Mouse (Mus musculus) CH12.LX (cell line): ENCODE results near the gene Tcam1. TPM values are rescaled to one million over a fixed set of nuclear protein-coding genes. Genes with fewer than 3 reads are reported as not detected.

Source experiments
- DNase-seq: peaks from one replicate; pipeline ENCODE4 v3.0.0-alpha.2; 2013; ENCODE audit errors: extremely low read depth
- H3K27ac ChIP-seq: 2 replicates; pipeline ENCODE4 v1.5.1; 2012; ENCODE audit warnings: low read depth, mild to moderate bottlenecking, control low read depth, moderate library complexity; ENCODE audit not compliant: insufficient read depth
- H3K27me3 ChIP-seq: replicated peaks from 2 replicates; pipeline ENCODE3; 2012; ENCODE audit warnings: inconsistent platforms
- H3K36me3 ChIP-seq, 2 experiments: replicated peaks in 1 of 2; 2 replicates each; pipeline versions ENCODE3 to v1.6.1; 2012; ENCODE audit warnings: inconsistent platforms in 1 of 2, low read length in 1 of 2, mild to moderate bottlenecking in 1 of 2, mixed read lengths in 1 of 2, moderate library complexity in 1 of 2; ENCODE audit not compliant: control insufficient read depth in 1 of 2, insufficient read depth in 1 of 2
- H3K4me1 ChIP-seq, 2 experiments: 2 replicates each; pipeline ENCODE4 v1.6.1; 2012; ENCODE audit warnings: inconsistent platforms in 1 of 2, moderate library complexity in 1 of 2; ENCODE audit not compliant: insufficient read depth in 2 of 2, control insufficient read depth in 1 of 2
- H3K4me2 ChIP-seq: 2 replicates; pipeline ENCODE4 v1.6.1; 2012; ENCODE audit warnings: low read depth, mild to moderate bottlenecking, control low read depth; ENCODE audit not compliant: poor library complexity, insufficient read depth, severe bottlenecking
- H3K4me3 ChIP-seq, 3 experiments: fragments of 150-350 bp in 1 of 3; sonication (generic) in 1 of 3; replicated peaks in 1 of 3; 2 replicates each; pipeline versions ENCODE3 to v1.5.1; 2011 to 2012; ENCODE audit warnings: low read depth in 2 of 3, low read length in 2 of 3, mild to moderate bottlenecking in 2 of 3, moderate library complexity in 2 of 3, control low read depth in 1 of 3, improper control_type of control experiment in 1 of 3, inconsistent platforms in 1 of 3, mixed read lengths in 1 of 3; ENCODE audit not compliant: poor library complexity in 1 of 3
- H3K79me2 ChIP-seq: replicated peaks from 2 replicates; pipeline ENCODE4 v1.6.1; 2012; ENCODE audit warnings: mild to moderate bottlenecking, moderate library complexity; ENCODE audit not compliant: control insufficient read depth, poor library complexity, insufficient read depth, severe bottlenecking; ENCODE audit errors: extremely low read depth
- H3K9ac ChIP-seq: 2 replicates; pipeline ENCODE4 v1.6.1; 2012; ENCODE audit warnings: low read depth, mild to moderate bottlenecking, control low read depth, moderate library complexity; ENCODE audit not compliant: insufficient read depth
- H3K9me3 ChIP-seq: replicated peaks from 2 replicates; pipeline ENCODE3; 2012; ENCODE audit warnings: low read length, inconsistent platforms, mixed read lengths
- BHLHE40 ChIP-seq: IDR thresholded peaks from 2 replicates; pipeline ENCODE4 v1.6.1; 2011; ENCODE audit warnings: mild to moderate bottlenecking, low read depth, low read length, improper control_type of control experiment
- CHD1 ChIP-seq: IDR thresholded peaks from 2 replicates; pipeline ENCODE4 v1.6.1; 2012; ENCODE audit warnings: low read depth, low read length, improper control_type of control experiment, inconsistent platforms
- CHD2 ChIP-seq: IDR thresholded peaks from 2 replicates; pipeline ENCODE4 v1.6.1; 2011; ENCODE audit warnings: low read length, improper control_type of control experiment
- CTCF ChIP-seq, 2 experiments: IDR thresholded peaks in 1 of 2; conservative IDR thresholded peaks in 1 of 2; 2 replicates each; pipeline ENCODE4 v1.5.1; 2011 to 2012; ENCODE audit warnings: low read depth in 2 of 2, low read length in 2 of 2, improper control_type of control experiment in 1 of 2, inconsistent platforms in 1 of 2, mild to moderate bottlenecking in 1 of 2, moderate library complexity in 1 of 2
- E2F4 ChIP-seq: IDR thresholded peaks from 2 replicates; pipeline ENCODE4 v1.6.1; 2011; ENCODE audit warnings: low read depth, low read length, improper control_type of control experiment; ENCODE audit not compliant: insufficient replicate concordance
- ELF1 ChIP-seq: IDR thresholded peaks from 2 replicates; pipeline ENCODE4 v1.6.1; 2014; ENCODE audit warnings: low read depth, mild to moderate bottlenecking, inconsistent platforms, low read length, improper control_type of control experiment
- EP300 ChIP-seq: IDR thresholded peaks from 2 replicates; pipeline ENCODE4 v1.6.1; 2011; ENCODE audit warnings: low read length, improper control_type of control experiment
- ETS1 ChIP-seq: conservative IDR thresholded peaks from 2 replicates; pipeline ENCODE4 v1.6.1; 2012; ENCODE audit warnings: low read depth, mild to moderate bottlenecking, inconsistent platforms, low read length, improper control_type of control experiment, moderate library complexity
- HCFC1 ChIP-seq: IDR thresholded peaks from 2 replicates; pipeline ENCODE4 v1.6.1; 2012; ENCODE audit warnings: low read depth, mild to moderate bottlenecking, inconsistent platforms, low read length, improper control_type of control experiment
- JUN ChIP-seq: IDR thresholded peaks from 2 replicates; pipeline ENCODE4 v1.6.1; 2011; ENCODE audit warnings: low read depth, mild to moderate bottlenecking, low read length, improper control_type of control experiment, moderate library complexity; ENCODE audit not compliant: insufficient read depth
- MAFK ChIP-seq: IDR thresholded peaks from 2 replicates; pipeline ENCODE4 v1.6.1; 2011; ENCODE audit warnings: low read length, improper control_type of control experiment; ENCODE audit not compliant: insufficient replicate concordance
- MAX ChIP-seq: IDR thresholded peaks from 2 replicates; pipeline ENCODE4 v1.6.1; 2011; ENCODE audit warnings: low read length, improper control_type of control experiment
- MEF2A ChIP-seq: IDR thresholded peaks from 2 replicates; pipeline ENCODE4 v1.6.1; 2014; ENCODE audit warnings: low read depth, mild to moderate bottlenecking, inconsistent platforms, low read length, improper control_type of control experiment, borderline replicate concordance
- MXI1 ChIP-seq: IDR thresholded peaks from 2 replicates; pipeline ENCODE4 v1.6.1; 2011; ENCODE audit warnings: mild to moderate bottlenecking, low read depth, low read length, improper control_type of control experiment
- NELFE ChIP-seq: IDR thresholded peaks from 2 replicates; pipeline ENCODE4 v1.6.1; 2011; ENCODE audit warnings: low read depth, low read length, improper control_type of control experiment
- NRF1 ChIP-seq: IDR thresholded peaks from 2 replicates; pipeline ENCODE4 v1.6.1; 2014; ENCODE audit warnings: low read depth, mild to moderate bottlenecking, inconsistent platforms, low read length, improper control_type of control experiment, moderate library complexity
- PAX5 ChIP-seq: IDR thresholded peaks from 2 replicates; pipeline ENCODE4 v1.6.1; 2012; ENCODE audit warnings: low read length, inconsistent platforms, mixed read lengths
- POLR2A ChIP-seq: IDR thresholded peaks from 2 replicates; pipeline ENCODE4 v1.6.1; 2011; ENCODE audit warnings: low read depth, mild to moderate bottlenecking, improper control_type of control experiment, low read length
- POLR2AphosphoS2 ChIP-seq: IDR thresholded peaks from 2 replicates; pipeline ENCODE4 v1.6.1; 2011; ENCODE audit warnings: low read depth, low read length, improper control_type of control experiment
- RAD21 ChIP-seq: IDR thresholded peaks from 2 replicates; pipeline ENCODE4 v1.6.1; 2011; ENCODE audit warnings: low read depth, mild to moderate bottlenecking, low read length, improper control_type of control experiment, moderate library complexity
- RCOR1 ChIP-seq: conservative IDR thresholded peaks from 2 replicates; pipeline ENCODE4 v1.6.1; 2012; ENCODE audit warnings: low read depth, mild to moderate bottlenecking, inconsistent platforms, low read length, improper control_type of control experiment
- SMC3 ChIP-seq: IDR thresholded peaks from 2 replicates; pipeline ENCODE4 v1.6.1; 2011; ENCODE audit warnings: low read depth, low read length, improper control_type of control experiment
- TBP ChIP-seq: conservative IDR thresholded peaks from 2 replicates; pipeline ENCODE4 v1.6.1; 2011; ENCODE audit warnings: low read depth, low read length, improper control_type of control experiment
- UBTF ChIP-seq: IDR thresholded peaks from 2 replicates; pipeline ENCODE4 v1.6.1; 2012; ENCODE audit warnings: low read depth, mild to moderate bottlenecking, inconsistent platforms, low read length, improper control_type of control experiment, moderate library complexity
- USF2 ChIP-seq: conservative IDR thresholded peaks from 2 replicates; pipeline ENCODE4 v1.6.1; 2011; ENCODE audit warnings: low read depth, low read length, improper control_type of control experiment
- ZC3H11A ChIP-seq: IDR thresholded peaks from 2 replicates; pipeline ENCODE4 v1.6.1; 2012; ENCODE audit warnings: low read depth, mild to moderate bottlenecking, inconsistent platforms, low read length, improper control_type of control experiment
- ZMIZ1 ChIP-seq: IDR thresholded peaks from 2 replicates; pipeline ENCODE4 v1.6.1; 2012; ENCODE audit warnings: low read depth, mild to moderate bottlenecking, inconsistent platforms, low read length, improper control_type of control experiment
- ZNF384 ChIP-seq: IDR thresholded peaks from 2 replicates; pipeline ENCODE4 v1.6.1; 2012; ENCODE audit warnings: low read depth, low read length, improper control_type of control experiment, inconsistent platforms
- dilution Hi-C: fragments of 300-500 bp; cut with MboI; formaldehyde crosslinking; loops from 2 replicates; pipeline ENCODE4 v1.14.3; 2020; ENCODE audit warnings: low sequenced_read_pairs; ENCODE audit not compliant: extremely low pct_unique_long_range_greater_than_20kb, extremely low pct_ligation_motif_present
- in situ Hi-C: fragments of 300-500 bp; cut with MboI; formaldehyde crosslinking; loops from 3 replicates; pipeline ENCODE4 v1.14.3; 2019; ENCODE audit warnings: low sequenced_read_pairs, low pct_ligation_motif_present, low pct_unique_long_range_greater_than_20kb, mixed read lengths
- polyA plus RNA-seq: library from polyadenylated mRNA; unstranded; fragments of >175 nt; gene quantifications from 2 replicates; pipeline ENCODE4 v1.2.1, GENCODE M21; 2012; ENCODE audit warnings: low read depth; ENCODE audit not compliant: insufficient read length
- total RNA-seq, 2 experiments: library from RNA; depleted of rRNA; stranded (reverse); fragments of 300-350 nt in 1 of 2; fragments of >200 nt in 1 of 2; gene quantifications; 2 replicates each; pipeline ENCODE4 v1.2.3; 2012 to 2014

Gene Tcam1
- total and polyA plus RNA-seq, 3 experiments: 0.82 to 5.9 (median 0.99) TPM

- H3K36me3 ChIP-seq: peaks cover 8 to 22% of the 10 kb centered on the region in 2 experiments
- peaks cover 24 to 62% of the 10 kb centered on the region in 2 experiments for H3K4me1 ChIP-seq
- H3K9ac ChIP-seq: peak overlapping the region; percentile 81
- H3K9me3 ChIP-seq: no peaks in the 10 kb centered on the region
- dilution Hi-C loops (no loop called here), in situ Hi-C loops (no loop called here)
- H3K4me2 ChIP-seq: peak overlapping the region; percentile 95
- no peak for TF ChIP-seq ZC3H11A
- TF ChIP-seq RAD21: no peak
- no peak for TF ChIP-seq POLR2A
- no peak for TF ChIP-seq JUN
- TF ChIP-seq ZNF384: peak; percentile 60
- no peak for TF ChIP-seq USF2
- TF ChIP-seq NRF1: 0 out of 2 replicates have a peak, but pooled peaks have one; percentile 7
- peak; percentile 78 for TF ChIP-seq CHD1
- no peak for TF ChIP-seq PAX5
- TF ChIP-seq BHLHE40: 0 out of 2 replicates have a peak, but pooled peaks have one; percentile 12
- peak; percentile 95; the same call in 1 of the 2 replicates for TF ChIP-seq UBTF
- TF ChIP-seq MAX: no peak; the same call in 1 of the 2 replicates
- H3K27me3 ChIP-seq: no peaks in the 10 kb centered on the region
- peak; percentile 42 for DNase-seq
- peak overlapping the region; percentile 73 to 95 (median 82) for H3K4me3 ChIP-seq
- peak overlapping the region; percentile 22; the same call in 1 of the 2 replicates for H3K27ac ChIP-seq
- peaks cover 40% of the 10 kb centered on the region for H3K79me2 ChIP-seq
These were observed 4.5 kb upstream of the Tcam1 start for GRCm38 (mm10) chr11:106271794-106272643.

- dilution Hi-C loops: no loop called here
- peaks cover 1 to 15% of the 10 kb centered on the region in 2 experiments for H3K36me3 ChIP-seq
- H3K4me3 ChIP-seq: peak within 1 kb of the TSS; percentile 73 to 95 (median 82)
- peaks cover 40% of the 10 kb centered on the region for H3K79me2 ChIP-seq
- no peaks in the 10 kb centered on the region for H3K9me3 ChIP-seq
- peaks cover 20 to 54% of the 10 kb centered on the region in 2 experiments for H3K4me1 ChIP-seq
- peak within 1 kb of the TSS; percentile 95 for H3K4me2 ChIP-seq
- in situ Hi-C loops: no loop called here
- DNase-seq: peak; percentile 100
- peak within 1 kb of the TSS; percentile 22; the same call in 1 of the 2 replicates for H3K27ac ChIP-seq
- no peaks in the 10 kb centered on the region for H3K27me3 ChIP-seq
- H3K9ac ChIP-seq: peak within 1 kb of the TSS; percentile 81
- TF ChIP-seq CTCF (conservative IDR thresholded peaks at IDR 0.05 in 1 of 2, IDR thresholded peaks at IDR 0.05 in 1 of 2; ENCODE audit: low read depth in 2 of 2, low read length in 2 of 2) (no peak), HCFC1 (peak; percentile 74), CHD1 (peak; percentile 25; the same call in 1 of the 2 replicates), NELFE (no peak; the same call in 1 of the 2 replicates), BHLHE40 (peak; percentile 68), MEF2A (peak; percentile 87; the same call in 1 of the 2 replicates), ZMIZ1 (0 out of 2 replicates have a peak, but pooled peaks have one; percentile 23), EP300 (no peak), PAX5 (no peak), MXI1 (peak; percentile 84), POLR2A (peak; percentile 85), CHD2 (peak; percentile 98), ZC3H11A (no peak), ETS1 (peak; percentile 33), ELF1 (peak; percentile 91), TBP (peak; percentile 77), MAFK (0 out of 2 replicates have a peak, but pooled peaks have one; percentile 28), MAX (peak; percentile 86), USF2 (peak; percentile 44; the same call in 1 of the 2 replicates), POLR2AphosphoS2 (no peak), RCOR1 (peak; percentile 87; the same call in 1 of the 2 replicates), SMC3 (0 out of 2 replicates have a peak, but pooled peaks have one; percentile 23), UBTF (peak; percentile 99), E2F4 (0 out of 2 replicates have a peak, but pooled peaks have one; percentile 37)
These were observed 3.7 kb upstream of the Tcam1 start, which contains the start of gene Smarcd2 for GRCm38 (mm10) chr11:106272644-106273310. Gene Smarcd2 (minus strand): TSS chr11:106272972.
